Mouse (Mus musculus) heart, postnatal 10 days (tissue): ENCODE results near the gene Ino80b. TPM values are rescaled to one million over a fixed set of nuclear protein-coding genes. Genes with fewer than 3 reads are reported as not detected.

Experiments used
- DNase-seq, 2 experiments: peaks; one replicate each; pipeline ENCODE4 v3.0.0; 2021
- intact Hi-C: fragments of 180-260 bp; cut with DNase I; formaldehyde crosslinking; loops from one replicate; pipeline ENCODE4 v1.15.1; 2025
- microRNA-seq, 2 experiments: library from miRNA; unstranded; fragments of <30 nt; microRNA quantifications; one replicate each; pipeline ENCODE4 v1.2.0; 2022
- total RNA-seq, 2 experiments: library from RNA; stranded (reverse); gene quantifications; 2 replicates each; pipeline ENCODE4 v1.2.3; 2021

Gene Ino80b
- total RNA-seq, 2 experiments from 2014 or later, result 14.6 to 17.6 TPM

DNA sequence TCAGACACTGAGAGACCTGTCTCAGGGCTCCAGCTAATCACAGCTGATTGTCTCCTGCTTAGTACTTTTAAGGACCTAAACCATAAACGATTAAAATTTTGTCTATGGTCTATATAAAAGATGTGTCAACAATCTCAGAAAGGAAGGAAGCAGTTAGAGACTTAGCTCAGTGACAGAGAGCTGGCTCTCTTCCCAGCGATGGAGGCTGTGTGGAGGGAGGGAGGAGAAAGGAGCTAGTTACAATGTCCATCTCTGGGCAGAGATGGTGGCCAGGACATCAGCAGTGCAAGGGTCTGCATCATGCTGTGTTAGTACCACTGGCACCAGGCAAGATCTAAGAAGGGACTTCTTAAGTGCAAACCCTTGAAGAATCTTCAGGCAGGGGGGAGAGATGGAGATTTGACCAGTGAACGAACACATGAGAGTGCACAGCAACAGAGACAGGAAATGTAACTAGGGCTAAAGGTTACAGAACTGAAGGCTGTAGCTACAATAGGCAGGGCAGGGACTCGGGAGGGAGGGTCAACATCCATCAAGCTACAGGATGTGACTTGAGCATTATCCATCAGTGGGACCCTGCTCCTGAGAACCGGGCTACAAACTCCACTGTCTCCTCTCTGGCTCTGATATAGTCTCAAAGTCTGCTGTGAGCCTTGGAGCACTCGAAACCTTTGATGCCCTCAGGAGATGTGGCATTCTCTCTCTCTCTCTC, 32.7 kb downstream of the Ino80b start:
- intact Hi-C loops, result no loop called here
- peak; percentile 46 to 54 for DNase-seq

DNA sequence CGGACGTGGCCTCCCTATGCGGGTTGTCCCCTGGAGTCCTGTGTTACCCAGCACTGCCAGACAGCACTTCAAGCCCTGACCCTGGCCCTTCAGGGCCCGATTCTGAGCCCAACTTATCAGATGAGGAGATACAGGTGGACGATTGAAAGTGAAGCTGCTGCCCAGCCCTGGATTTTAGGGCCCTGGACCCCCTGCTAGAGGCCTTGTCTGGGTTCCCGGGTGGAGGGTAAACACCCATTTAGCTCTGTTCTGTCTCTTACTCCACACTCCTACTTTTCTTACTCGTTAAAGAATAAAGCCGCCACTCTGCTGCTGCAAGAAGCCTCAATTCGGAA, 37.3 kb downstream of the Ino80b start:
- intact Hi-C loops, result no loop called here
- DNase-seq, result no peak

DNA sequence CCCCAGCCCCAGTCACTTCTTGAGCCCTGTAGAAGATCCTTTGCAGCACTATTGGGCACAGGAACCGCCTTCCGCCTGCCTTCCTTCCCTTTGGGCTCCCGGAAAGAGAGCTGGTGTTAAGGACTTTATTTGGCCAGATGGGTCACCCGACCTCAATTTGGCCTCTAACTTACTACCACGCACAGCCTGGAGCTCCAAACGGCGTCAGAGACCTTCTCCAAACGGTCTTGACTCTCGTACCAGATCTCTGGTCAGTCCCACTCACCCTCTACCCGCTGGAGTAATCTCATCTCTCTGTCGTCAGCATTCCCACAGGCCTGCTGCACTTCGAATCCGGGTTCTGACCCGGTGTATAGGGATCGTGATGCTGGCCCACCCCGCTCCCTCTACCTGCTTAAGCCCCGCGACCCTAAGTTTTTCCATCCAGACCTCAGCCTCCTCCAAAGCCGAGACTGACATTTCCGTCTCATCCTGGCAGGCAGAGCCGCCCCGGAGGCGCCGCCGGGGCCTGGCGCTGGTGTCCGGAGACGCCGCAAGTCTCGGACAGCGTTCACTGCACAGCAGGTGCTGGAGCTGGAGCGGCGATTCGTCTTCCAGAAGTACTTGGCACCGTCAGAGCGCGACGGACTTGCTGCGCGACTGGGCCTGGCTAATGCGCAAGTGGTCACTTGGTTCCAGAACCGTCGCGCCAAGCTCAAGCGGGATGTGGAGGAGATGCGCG, 37.9 kb downstream of the Ino80b start:
- intact Hi-C loops, result no loop called here
- peak; percentile 39 to 56 for DNase-seq

DNA sequence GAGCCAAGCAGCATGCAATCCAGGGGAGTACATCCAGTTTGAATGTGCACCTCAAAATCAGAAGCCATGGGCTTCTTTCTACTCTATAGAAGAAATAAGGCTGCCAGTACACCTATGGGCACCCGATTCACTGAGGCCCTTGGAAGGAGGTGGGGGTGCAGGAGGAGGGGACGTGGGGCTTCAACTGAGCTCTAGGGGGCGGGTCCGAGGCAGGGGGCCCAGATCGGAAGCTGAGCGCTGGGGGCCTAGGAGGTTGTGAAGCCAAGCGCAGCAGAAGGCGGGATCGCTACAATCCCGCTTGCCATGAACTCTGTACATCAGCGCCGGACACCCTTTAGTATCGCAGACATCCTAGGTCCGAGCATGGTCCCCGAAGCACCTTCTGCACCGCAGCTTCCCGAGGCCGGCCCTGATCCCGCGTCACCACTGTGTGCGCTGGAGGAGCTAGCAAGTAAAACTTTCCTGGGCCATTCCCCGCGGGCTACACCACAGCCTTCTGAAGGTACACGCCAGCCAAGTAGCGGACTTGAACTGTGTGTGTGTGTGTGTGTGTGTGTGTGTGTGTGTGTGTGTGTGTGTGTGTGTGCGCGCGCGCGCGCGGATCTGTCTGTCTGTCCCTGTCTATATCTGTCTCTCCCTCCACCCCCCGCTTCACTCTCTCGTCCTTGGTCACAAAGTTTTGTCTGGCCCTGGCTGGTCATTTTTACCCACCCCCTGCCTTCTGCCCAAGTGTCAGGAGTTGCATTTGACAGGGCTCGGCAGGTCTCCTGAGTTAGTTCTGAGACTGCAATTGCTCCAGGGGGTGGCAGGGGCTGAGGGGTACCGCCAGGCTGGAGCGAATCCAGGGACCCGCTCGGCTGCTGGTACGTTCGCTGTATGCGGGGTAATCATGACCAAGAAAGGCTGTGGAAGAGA, 38.9 kb downstream of the Ino80b start, which contains the start of gene Lbx2:
TSS of gene Lbx2 (plus strand) at position 247 of the 915 bp plus-strand sequence.
- DNase-seq, result peak in 1 of 2 experiments; percentile 24
- intact Hi-C loops, result no loop called here

DNA sequence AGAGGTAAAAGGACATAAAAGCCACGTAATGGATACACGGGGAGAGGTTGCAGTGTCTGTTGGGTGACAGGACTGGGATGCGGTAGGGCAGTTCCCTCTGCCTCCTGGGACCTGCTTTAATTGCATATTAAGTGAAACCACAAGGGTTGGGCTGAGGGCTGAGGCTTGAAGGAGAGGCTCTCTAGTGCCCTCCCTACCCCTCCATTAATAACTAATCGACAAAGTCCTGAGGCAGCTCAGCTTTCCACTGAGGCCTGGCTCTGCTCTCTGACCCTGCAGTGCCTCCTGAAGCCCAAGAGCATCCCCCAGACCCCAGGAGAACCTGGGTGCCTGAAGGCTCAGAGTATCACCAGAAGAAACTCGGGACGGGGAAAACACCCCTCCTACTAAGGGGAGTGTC, 40.8 kb downstream of the Ino80b start:
- no peak for DNase-seq
- intact Hi-C loops, result no loop called here

DNA sequence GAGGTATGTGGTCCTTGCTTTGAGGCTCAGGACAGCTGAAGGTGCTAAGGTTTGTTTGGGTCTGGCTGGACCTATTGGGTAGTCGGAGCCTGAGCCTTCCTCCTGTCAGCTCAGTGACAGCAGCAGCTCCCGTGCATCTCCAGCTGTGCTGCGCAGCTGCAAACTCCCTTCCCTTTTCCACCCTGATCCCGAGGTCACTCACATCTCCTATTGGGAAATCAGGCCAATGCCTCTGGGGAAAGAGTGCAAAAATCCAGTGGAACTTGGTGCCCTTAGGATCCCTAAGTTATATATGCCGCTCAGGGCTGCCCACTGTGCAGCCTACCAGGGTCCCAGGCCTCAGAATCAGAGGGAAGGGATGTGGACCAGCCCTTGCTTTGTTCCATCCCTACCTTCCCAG, 41.7 kb downstream of the Ino80b start:
- intact Hi-C loops, result no loop called here
- no peak for DNase-seq

DNA sequence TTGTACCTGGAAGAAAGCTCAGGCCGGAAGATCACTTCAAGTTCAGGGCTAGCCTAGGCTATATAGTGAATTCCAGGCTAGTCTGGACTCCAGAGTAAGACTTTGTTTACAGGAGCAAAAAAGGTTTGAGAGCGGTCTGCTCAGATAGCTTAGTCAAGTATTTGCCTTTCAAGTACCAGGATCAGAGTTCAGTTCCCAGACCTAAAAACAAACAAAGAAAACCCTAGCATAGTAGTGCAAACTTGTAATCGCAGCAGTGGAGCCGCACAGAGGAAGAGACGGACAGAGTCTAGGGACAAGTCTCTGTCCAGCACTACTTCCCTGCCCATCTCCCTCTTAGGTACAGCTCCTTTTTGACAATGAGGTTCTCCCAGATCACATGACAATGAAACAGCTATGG, 45.0 kb downstream of the Ino80b start:
- no peak for DNase-seq
- intact Hi-C loops, result no loop called here

DNA sequence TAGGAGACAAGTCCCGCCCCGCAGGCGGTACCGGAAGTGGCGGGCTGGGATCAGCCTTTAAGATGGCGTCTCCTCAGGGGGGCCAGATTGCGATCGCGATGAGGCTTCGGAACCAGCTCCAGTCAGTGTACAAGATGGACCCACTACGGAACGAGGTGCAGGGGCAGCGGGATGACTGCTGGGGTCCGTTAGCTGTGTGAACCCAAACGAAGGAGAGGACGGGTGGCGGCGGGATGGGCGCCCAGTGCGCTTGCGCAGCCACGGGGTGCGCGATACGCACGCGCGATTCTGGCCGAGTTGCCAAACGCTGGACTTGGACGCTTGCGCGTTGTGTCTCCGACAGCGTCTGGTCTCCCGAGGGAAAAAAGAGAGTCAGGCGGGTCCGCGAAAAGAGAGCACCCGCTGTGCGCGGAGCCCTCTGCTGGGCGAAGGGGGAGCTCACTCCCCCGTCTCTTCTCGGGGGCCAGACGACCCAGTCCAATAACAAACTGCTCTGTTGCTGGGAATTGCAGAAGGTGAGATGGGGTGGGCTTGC, 46.8 kb downstream of the Ino80b start:
- intact Hi-C loops, result loop anchor here (1.0 kb wide), 1 partner anchor 22 kb away; no protein-coding TSS in a partner anchor
- DNase-seq, result peak; percentile 99 to 100

DNA sequence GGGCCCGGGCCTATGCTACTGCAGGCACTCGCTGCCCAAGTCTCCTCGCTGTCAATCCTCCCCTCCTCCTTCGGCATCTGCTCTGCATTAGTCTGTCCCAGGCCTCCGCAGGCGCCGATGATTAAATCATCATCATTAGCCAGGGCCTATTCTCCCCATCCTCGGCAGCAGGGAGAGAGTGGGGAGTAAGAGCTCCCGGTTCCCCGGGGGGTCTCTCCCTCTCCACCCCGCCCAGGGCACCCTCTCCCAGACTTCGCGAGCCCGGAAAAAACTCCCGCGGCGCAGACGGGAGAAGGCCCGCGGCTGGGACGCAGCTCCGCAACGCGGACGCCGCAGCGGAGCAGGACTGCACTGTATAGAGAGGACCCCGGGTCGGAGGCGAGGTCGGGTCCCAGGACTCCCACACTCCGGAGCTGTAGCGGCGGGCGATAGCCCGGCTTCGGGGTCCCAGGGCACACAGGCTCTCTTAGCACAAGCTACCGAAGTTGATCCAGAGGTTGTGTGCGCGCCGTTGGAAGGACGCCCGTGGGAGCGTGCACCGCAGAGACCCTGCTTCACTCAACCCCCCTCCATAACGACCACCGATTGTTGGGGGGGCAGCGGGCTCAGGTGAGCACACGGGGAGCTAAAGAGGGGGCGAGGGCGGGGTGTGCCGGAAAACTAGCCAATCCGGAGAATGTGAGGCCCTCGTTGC, 47.5 kb downstream of the Ino80b start, which contains the start of gene Pcgf1:
TSS of gene Pcgf1 (plus strand) at position 240 of the 694 bp plus-strand sequence.
- intact Hi-C loops, result loop anchor here (1.0 kb wide), 1 partner anchor 23 kb away; no protein-coding TSS in a partner anchor
- DNase-seq, result no peak

DNA sequence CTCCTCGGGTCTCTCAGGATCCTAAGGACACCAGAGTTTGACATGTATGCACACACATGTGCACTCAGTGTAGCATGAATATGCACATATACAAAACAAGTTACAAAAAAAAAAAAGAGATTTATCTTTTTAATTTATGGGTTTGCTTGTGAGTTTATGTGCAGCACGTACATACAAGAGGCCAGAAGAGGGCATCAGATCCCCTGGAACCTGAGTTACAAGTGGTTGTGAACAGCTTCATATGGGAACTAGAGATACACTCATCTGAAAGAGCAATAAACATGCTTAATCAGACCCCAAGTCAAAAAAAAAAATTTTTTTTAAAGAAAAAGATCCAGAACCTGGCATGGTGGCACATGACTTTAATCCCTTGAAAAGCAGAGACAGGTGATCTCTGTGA, 50.3 kb downstream of the Ino80b start:
- no peak for DNase-seq
- intact Hi-C loops, result no loop called here

Small RNA genes within 50 kb of the gene (microRNA-seq; reads per million reads assigned to microRNA genes)
- 0 reads per million in 2 experiments for gene Mir3470a

Other genes starting within 250 kb of the Ino80b start
- under 1 TPM; 0.22 to 0.29 TPM for gene Sema4f, start 185.7 kb downstream of the Ino80b start, total RNA-seq
- under 1 TPM in 1 of 2 experiments, not detected in 1; 0.53 TPM for gene M1ap, start 178.5 kb downstream of the Ino80b start, total RNA-seq
- gene Dok1, start 92.0 kb downstream of the Ino80b start, total RNA-seq, result 1 to 10 TPM; 5.2 to 6.8 TPM
- 1 to 10 TPM; 6.0 to 6.8 TPM for gene Loxl3, start 91.3 kb downstream of the Ino80b start, total RNA-seq
- gene Aup1, start 70.9 kb downstream of the Ino80b start, total RNA-seq, result 10 to 100 TPM; 74.2 to 85.8 TPM
- 10 to 100 TPM; 32.9 to 35.6 TPM for gene Htra2, start 70.2 kb downstream of the Ino80b start, total RNA-seq
- under 1 TPM; 0.22 to 0.55 TPM for gene Dqx1, start 67.6 kb downstream of the Ino80b start, total RNA-seq
- gene Tlx2, start 55.1 kb downstream of the Ino80b start, total RNA-seq, result not detected
- gene Pcgf1, start 47.6 kb downstream of the Ino80b start, total RNA-seq, result 1 to 10 TPM; 6.9 to 8.7 TPM
- gene Lbx2, start 39.1 kb downstream of the Ino80b start, total RNA-seq, result 1 to 10 TPM in 1 of 2 experiments, under 1 TPM in 1; 0.55 to 1.3 TPM
- 1 to 10 TPM; 2.3 to 2.7 TPM for gene Ccdc142, start 23.8 kb downstream of the Ino80b start, total RNA-seq
- 1 to 10 TPM; 1.9 to 2.1 TPM for gene Gm42688, start 23.8 kb downstream of the Ino80b start, total RNA-seq
- 100 to 1,000 TPM; 111 to 125 TPM for gene Mrpl53, start 16.4 kb downstream of the Ino80b start, total RNA-seq
- gene Mogs, start 9.9 kb downstream of the Ino80b start, total RNA-seq, result 10 to 100 TPM; 13.4 to 15.8 TPM
- gene Wbp1, start 3.9 kb downstream of the Ino80b start, total RNA-seq, result 10 to 100 TPM; 83.1 to 83.9 TPM
- gene Rtkn, start 10.0 kb upstream of the Ino80b start, total RNA-seq, result 10 to 100 TPM; 10.7 to 11.7 TPM
- gene Wdr54, start 31.0 kb upstream of the Ino80b start, total RNA-seq, result 1 to 10 TPM; 1.7 to 1.8 TPM
- gene 1700003E16Rik, start 31.0 kb upstream of the Ino80b start, total RNA-seq, result under 1 TPM in 1 of 2 experiments, not detected in 1; 0.12 TPM
- 100 to 1,000 TPM; 121 to 127 TPM for gene Dctn1, start 40.5 kb upstream of the Ino80b start, total RNA-seq
- gene Slc4a5, start 94.4 kb upstream of the Ino80b start, total RNA-seq, result not detected
- gene Mthfd2, start 200.5 kb upstream of the Ino80b start, total RNA-seq, result 1 to 10 TPM; 5.0 to 5.4 TPM
- gene Mob1a, start 200.6 kb upstream of the Ino80b start, total RNA-seq, result 10 to 100 TPM; 30.5 to 35.1 TPM
- 100 to 1,000 TPM; 235 to 249 TPM for gene Bola3, start 223.7 kb upstream of the Ino80b start, total RNA-seq